Mouse (Mus musculus): ENCODE data around the gene Gtdc1.

DNA sequence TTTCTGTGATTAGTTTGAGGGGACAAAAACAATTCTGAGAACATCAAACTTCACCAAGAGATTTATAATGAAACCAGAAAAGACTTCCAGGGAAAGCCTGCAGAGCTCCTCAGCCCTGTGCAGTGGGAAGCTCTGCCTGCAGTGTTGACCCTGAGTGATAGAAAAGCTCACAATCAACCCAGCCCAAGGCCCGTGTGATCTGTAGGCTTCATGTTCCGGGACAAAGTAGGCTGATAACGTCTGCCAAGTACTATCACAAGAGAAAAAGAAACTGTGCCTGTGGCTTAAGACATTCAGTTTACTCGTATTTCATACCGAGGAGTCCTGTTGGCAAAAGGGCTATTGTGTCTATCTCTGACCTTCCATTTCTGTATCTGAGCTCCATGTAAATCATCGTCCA lies 46.4 kb upstream of the Gtdc1 start:
- TF ChIP-seq GATA1 (IDR thresholded peaks at IDR 0.05; ENCODE audit: borderline replicate concordance, low read length) (no peak), TAL1 (conservative IDR thresholded peaks at IDR 0.05; ENCODE audit: low read depth, low read length) (no peak)

Data from G1E (cell line).